Mouse (Mus musculus) c-Kit-positive CD71-positive TER-119-negative erythroid progenitor cells, embryonic 14.5 days (primary cell): ENCODE measurements around the gene Kcnk4.

Experiments
- DNase-seq: peaks from one replicate; pipeline ENCODE4 v3.0.0-alpha.2; 2013; ENCODE audit warnings: low read depth

Gene Kcnk4

DNA sequence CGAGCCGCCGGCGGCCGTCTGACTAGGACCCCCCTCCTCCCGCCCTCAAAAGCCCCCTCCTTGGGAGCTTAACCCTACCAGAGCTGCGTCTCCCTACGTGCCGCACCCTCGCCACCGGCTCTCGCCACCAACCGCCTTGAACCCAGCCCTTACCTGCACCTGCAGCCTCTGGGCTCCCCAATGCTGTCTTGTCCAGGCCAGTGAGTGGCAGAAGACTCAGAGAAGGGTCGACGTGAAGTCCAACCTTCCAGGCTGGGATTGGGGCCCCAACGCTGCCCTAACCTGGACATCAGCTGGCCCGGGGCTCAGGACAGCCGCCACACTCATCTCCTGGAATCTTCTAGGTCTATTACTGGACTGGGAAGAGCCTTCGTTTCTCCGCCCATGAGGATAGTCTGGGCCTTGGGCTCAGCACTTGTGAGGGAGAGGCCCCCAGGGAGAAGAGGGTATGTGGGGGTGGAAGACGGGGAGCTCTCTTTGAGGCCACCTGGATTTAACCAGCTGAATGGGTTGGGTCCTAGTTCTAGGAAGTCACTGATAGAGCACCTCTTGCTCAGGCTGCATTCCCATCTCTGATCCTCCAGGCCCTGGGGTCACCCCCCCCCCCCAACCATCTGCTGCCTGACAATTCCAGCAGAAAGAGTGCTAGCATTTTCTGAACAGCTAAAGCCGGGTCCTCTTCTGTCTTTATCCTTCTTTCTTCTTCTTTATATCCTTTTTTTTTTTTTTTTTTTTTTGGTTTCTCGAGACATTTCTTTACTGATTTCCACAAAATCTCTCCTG is at the start of gene Kcnk4:
Gene Kcnk4 (minus strand): TSS at position 321 of the 783 bp plus-strand sequence.
- no peak for DNase-seq

DNA sequence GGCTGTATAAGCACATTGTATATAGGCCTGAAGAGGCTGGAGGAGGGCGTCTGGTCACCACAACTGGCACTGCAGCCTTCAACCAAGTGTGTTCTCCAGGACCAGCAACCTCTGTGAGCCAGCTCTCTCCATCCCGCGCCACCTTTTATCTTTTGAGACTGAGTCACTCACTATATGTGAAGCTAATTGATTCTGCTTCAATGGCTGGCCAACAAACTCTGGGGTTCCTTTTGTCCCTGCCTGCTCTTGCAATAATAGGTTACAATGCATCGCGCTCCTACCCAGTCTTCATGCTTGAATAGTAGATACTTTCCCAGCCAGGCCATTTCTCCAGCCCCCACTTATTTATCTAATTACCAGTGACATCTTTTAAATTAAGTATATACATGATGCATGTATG is 49.3 kb upstream of the Kcnk4 start:
- no peak for DNase-seq

DNA sequence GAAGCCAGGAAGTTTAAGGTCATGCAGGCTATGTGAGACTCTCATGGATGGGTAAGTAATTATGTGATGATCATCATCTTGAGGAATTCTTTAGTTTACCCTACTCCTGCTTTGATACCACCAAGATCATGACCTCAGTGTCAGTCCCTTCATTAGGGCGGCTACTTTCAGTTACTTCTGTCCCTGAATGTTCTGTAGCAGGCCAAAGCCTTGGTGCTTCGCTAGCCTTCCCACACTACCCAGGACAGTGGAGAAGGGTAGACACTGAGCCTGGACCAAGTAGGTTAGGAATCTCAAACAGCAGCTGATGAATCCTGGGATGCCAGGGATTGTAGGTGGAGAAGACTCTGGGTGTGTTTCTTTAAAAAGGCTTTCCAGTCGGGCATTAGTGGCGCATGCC is 47.1 kb upstream of the Kcnk4 start:
- no peak for DNase-seq

DNA sequence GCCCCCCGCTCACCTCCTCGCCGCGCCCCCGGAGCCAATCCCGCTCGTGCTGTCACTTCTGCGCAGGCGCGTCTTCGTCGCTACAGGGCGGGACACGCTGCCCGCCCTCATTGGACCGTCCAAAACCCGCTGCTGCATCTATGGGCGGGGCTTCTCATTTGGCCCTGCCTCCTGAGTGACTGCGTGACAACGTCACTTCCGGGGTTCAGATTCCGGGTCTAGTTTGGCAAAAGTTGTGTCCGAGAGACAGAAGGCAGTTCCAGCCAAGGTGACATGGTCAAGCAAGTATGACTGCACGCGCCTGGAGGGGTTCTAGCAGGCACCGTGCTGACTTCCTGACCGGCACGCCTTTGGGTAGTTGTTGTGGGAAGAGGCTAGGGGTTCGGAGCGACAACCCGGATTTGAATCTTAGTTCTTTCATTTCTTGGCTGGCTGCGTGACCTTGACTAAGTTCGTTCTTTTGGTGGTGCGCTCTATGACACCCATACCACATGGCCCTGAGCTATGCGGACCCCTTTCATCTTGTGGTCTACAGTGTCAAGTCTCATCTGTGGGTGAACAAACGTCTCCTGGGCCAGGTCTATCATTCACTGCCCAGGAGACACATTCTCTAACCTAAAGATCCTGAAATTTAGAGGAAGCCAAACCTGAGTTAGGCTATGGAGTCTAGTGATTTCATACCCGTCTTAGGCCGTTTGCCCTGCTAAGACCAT is 46.2 kb upstream of the Kcnk4 start, which contains the start of gene Fkbp2:
Gene Fkbp2 (minus strand): TSS at position 121 of the 713 bp plus-strand sequence.
- peak; percentile 97 for DNase-seq

DNA sequence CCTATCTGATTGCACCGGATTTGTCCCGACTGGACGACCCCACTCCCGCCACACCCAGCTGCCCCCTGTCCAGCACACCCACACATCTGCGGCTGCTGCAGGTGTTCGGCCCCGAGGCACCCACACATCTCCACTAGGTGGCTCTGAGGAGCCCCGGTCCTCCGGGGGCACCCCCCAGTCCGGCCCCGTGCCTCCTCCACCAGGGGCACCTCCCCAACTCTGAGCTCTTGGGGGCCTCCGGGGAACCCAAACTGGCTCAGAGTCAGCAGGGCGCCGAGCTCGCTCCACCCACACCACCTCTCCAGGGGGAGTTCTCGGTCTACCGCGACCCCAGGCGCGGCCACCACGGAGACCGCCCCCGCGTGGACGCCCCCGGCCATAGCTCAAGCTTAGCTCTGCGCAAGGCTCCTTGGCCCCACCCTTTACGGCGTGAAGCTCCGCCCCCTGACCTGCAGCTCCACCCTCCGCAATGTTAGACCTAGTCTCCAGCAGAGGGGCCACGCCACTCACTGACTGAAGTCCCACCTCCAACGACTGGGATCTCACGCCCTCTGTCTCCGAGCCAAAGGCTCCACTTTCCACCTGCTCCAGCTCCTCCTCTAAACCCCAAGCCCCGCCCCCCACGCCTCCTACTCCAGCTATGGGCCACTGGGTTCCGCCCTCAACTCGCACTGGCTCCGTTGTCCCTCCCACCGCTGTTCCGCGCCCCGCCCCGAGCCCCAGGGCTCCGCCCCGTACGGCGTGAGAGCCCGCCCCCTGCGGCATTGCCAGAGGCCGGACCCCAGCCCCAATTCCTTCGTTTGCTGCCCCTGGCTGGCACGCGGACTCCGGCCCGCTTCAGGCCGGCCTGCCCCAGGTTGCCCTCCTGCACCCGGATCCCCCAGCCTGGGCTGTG is 45.4 kb upstream of the Kcnk4 start:
- peak; percentile 99 for DNase-seq

DNA sequence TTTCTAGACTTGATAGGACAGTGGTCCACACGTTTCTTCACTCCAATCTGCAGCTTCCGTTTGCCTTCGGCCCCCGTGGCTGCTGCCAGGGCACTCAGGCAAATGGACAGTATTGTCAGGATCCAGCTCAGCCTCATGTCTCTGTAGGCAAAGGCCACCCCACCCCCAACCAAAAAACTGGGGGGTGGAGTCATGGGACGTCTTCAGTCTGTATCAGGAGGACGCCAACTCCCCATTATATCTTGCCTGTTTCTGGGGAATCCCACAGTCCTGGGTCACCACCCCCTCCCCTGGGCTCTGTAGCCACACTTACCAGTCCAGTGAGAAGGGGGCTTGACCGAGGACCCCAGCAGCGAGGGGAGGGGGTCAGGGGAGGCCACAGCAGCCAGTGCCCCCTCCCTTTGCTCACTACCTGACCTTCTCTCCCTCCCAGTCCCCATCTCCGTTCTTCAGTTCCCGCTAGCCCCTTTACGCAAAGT is 44.7 kb upstream of the Kcnk4 start:
- peak; percentile 80 for DNase-seq

GRCm38 (mm10) chr19:6978639-6978974 is 44.3 kb upstream of the Kcnk4 start:
- no peak for DNase-seq

DNA sequence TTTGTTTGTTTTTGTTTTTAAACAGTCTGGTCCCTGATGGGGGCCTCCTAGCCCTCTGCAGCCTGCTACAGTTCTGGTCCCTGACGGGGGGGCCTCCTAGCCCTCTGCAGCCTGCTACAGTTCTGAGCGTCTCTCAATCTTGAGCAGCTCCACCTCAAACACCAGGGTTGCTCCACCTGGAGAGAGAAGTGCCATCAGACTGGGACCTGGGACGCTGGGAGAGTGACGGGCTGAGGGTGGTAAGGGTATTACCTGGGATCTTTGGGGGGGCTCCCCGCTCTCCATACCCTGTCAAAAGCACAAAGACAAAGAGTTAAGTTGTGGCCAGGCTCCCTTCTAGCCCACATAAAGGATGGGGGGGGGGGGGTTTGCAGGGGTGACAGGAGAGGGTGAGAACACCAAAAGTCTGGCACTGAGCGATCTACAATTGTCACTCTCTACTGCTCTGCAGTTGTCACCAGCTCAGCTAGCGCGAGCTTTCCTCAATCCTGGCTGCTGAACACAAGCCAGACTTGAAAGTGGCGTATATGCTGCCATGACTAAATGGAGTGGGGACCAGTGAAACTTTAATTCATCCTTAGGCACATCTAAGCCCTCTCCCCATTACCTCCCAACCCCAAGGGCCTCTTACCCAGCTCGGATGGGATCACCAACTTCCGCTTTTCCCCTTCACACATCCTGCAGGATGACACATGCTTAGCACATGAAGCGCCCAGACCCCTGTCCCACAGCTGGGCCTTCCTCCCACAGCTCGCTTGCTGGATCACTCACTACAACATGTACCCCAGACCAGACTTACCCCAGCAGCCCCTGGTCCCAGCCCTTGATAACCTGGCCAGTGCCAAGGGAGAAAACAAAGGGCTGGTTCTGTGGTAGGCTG is 43.7 kb upstream of the Kcnk4 start:
- no peak for DNase-seq

GRCm38 (mm10) chr19:6975537-6976521 is 41.5 kb upstream of the Kcnk4 start, which contains the start of gene Plcb3:
TSS of gene Plcb3 (minus strand) at chr19:6976470.
- DNase-seq = no peak

DNA sequence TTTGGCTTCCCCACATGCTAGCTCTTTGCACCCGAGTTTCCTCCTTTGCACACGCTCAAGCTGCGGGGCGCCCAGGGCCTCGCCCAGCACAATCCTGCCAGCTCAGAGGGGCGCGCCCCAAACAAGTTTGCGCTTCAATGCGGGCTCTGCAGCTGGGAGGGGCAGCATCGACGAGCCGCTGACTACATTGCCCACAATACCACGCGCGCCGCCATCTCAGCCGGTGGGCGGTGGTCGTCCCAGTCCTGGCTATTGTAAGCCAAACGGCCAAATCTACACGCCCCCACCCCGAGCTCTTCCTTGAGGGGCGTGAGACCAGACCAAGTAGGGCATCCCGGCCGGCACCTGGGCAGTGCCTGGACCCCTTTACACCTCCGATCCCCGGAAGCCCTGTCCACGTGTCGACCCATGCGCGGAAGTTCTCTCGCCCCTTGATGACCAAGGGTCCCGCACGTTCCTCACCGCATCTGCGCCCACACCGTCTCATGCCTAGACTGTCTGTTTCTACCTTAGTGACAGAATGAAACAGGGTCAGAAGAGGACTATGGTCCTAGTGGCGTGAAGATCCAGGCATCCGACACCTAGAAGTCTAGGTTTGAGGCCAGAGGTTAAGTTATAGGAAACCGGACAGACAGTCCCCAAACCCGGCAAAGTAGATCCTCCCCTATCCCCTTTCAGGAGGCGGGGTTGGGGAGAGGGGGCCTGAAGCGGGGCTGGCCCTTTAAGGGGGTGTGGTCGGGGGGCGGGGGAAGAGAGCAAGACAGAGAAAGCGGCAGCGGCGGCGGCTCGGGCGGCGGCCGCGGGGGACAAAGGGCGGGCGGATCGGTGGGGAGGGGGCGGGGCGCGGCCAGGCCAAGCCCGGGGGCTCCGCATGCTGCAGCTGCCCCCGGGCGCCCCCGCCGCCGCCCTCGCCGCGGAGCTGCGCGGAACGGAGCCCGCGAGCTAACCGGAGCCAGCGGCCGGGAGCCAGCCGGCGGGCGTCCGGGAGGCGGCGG is 40.2 kb upstream of the Kcnk4 start, which contains the start of gene Ppp1r14b:
Gene Ppp1r14b (plus strand): TSS at position 758 of the 995 bp plus-strand sequence.
- peak; percentile 91 for DNase-seq

- DNase-seq = no peak
Measured at GRCm38 (mm10) chr19:6973581-6974190, 39.4 kb upstream of the Kcnk4 start.

DNA sequence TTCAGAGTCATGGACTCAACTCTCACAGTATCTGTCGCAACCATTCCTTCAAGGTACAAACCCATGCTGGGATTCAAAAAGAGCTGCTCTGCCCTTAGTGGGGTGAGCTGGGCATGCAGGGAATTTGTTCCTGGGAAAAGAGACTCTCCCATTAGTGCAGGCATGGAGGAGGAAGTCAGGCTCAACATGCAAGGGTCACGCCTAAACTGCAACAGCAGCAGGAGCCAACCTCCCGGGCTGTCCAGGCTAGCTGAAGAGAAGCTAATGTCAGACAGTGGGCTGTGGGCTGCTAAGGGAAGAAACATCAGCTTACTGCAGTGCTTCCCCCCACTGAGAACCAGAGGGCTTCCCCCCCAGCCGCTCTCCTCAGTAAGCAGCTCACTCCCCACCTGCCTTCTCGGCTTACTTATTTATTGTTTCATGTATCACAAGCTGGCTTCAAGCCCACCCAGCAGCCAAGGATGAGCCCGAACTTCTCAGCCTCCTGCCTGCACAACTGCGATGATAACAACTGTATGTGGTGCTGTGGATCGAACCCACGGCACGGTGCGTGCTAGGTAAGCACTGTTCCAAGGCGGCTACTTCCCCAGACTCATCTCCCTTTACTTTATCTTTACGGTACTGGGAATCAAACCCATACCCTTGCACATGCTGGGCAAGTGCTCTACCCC is 38.1 kb upstream of the Kcnk4 start:
- DNase-seq = no peak

DNA sequence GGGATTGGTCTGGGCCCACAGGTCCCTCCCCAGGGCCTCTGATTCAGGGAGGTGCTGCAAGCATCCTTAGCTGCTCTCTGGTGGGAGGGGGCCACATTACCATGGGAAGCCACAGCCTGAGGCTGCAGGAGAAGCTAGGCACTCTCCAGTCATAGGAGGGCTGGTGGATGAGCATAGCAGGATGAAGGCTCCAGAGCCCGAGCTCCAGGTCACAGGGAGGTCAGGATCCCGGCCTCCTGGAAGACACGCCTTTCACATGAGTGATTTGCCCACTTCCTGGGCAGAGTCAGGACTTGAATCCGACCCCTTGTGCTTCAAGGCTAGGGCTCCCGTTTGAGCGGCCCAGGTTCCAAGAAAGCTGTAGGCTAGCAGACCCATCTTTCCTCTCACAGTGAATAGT is 37.3 kb upstream of the Kcnk4 start:
- no peak for DNase-seq

DNA sequence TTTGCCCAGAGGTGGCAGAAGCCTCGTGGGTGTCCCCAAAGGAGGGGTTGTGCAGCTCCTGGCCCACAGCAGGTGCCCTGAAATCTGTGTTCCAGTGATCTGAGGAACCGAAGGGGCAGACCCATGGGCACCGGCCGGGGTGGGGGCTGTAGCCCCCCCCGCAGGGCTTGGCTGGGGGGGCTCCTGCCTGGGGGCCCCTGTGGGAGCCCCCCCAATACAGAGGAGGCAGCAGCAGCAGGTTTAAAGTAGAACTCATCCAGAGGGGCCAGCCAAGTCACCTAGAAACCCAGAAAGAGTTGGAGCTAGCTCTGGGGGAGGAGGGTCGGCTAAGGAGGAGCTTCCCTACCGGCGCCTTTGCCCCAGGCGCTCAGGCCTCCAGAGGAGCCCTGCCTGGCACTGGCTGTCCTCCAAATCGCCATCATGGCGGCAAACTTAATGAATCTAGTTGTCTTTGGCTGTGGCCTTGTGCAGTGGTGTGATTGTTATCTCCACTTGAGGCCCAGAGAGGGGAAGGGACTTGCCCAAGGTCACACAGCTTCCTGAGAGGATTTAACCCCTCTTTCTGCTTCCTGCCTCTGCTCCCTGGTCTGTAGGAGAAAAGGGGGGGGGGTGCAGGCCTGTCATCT is 36.3 kb upstream of the Kcnk4 start:
- DNase-seq = no peak

DNA sequence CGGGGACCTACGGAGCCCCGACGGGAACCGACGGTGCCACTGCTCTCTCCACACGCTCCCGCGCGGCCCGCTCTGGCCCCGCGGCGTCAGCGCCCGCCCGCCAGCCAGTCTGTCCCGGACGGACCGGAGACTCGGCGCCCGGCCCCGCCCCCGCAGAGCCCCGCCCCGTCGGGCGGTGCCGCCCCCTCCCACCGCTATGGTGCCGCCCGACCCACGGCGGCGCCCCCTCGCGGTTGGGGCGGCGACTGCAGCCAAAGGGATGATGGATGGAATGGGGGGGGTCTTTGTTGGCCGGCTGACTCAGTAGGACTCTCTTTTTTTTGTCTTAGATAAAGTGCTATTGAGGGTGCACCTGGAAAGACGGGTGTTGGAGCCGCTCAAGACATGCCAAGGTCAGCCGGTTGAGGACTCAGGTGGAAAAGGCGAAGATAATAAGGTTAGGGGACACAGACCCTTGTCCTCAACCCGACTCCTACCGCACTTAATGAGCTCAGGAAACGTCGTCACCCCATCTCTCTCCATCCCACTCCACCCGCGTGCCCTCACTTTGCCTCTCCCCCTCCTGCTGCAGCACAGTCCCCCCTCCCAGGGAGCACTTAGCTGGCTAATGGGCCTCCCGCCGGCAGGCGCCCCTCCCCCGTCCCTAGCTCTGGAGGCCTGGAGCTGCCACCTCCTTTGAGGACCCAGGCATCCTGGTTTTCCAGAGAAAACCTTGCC is 35.5 kb upstream of the Kcnk4 start:
- no peak for DNase-seq

DNA sequence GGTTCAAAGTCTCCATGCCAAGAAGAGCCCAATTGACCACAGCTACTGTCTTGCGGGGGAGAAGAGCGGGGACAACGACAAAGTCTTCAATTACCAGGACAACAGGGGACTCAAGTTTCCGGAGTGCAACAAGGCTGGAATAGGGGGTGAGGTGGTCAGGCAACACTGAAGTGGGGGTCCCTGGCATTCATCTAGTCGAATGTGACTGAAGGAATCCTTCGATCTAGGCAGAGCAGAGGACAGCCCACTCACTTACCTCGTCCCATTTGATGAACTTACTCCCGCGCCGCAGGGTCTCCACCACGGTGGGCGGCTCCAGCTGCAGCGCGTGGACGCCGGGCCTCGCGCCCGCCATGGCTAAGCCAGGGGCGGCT is 35.0 kb upstream of the Kcnk4 start:
- no peak for DNase-seq
